Mouse (Mus musculus): ENCODE measurements around the gene Smarcd2.

- TF ChIP-seq GATA1 (IDR thresholded peaks at IDR 0.05; ENCODE audit: low read length) (no peak), TAL1 (IDR thresholded peaks at IDR 0.05; ENCODE audit: low read length) (no peak)
Measured at GRCm38 (mm10) chr11:106314333-106314812, 41.6 kb upstream of the Smarcd2 start, which contains the start of gene Cd79b.
